Mouse (Mus musculus) C2C12 (cell line): ENCODE measurements around the gene Isyna1. TPM values are rescaled to one million over a fixed set of nuclear protein-coding genes. Genes with fewer than 3 reads are reported as not detected.

ENCODE experiments used
- H3K27me3 ChIP-seq: one replicate; pipeline ENCODE4 v1.6.1; 2011; ENCODE audit not compliant: control insufficient read depth, insufficient read depth, insufficient read length
- H3K36me3 ChIP-seq: one replicate; pipeline ENCODE4 v1.6.1; 2011; ENCODE audit not compliant: control insufficient read depth, insufficient read depth
- H3K4me3 ChIP-seq: one replicate; pipeline ENCODE4 v1.5.1; 2011; ENCODE audit warnings: mild to moderate bottlenecking, control low read depth; ENCODE audit not compliant: poor library complexity, insufficient read depth, severe bottlenecking
- H3K79me2 ChIP-seq: one replicate; pipeline ENCODE4 v1.6.1; 2011; ENCODE audit not compliant: control insufficient read depth, insufficient read depth
- H3K79me3 ChIP-seq: one replicate; pipeline ENCODE4 v1.6.1; 2011; ENCODE audit warnings: low read depth, control low read depth
- H3ac ChIP-seq: one replicate; pipeline ENCODE3; 2011; ENCODE audit warnings: low read depth; ENCODE audit not compliant: control insufficient read depth, insufficient read length
- CEBPB ChIP-seq: IDR thresholded peaks from one replicate; pipeline ENCODE4 v1.6.1; 2011; ENCODE audit warnings: low read depth, mild to moderate bottlenecking, control low read depth, moderate library complexity
- CTCF ChIP-seq: IDR thresholded peaks from one replicate; pipeline ENCODE4 v1.5.1; 2011; ENCODE audit not compliant: control insufficient read depth, insufficient read depth, insufficient read length
- FOSL1 ChIP-seq: IDR thresholded peaks from one replicate; pipeline ENCODE4 v1.8.0; 2011; ENCODE audit warnings: mild to moderate bottlenecking, low read length; ENCODE audit not compliant: poor library complexity, insufficient read depth, severe bottlenecking
- MAX ChIP-seq: IDR thresholded peaks from one replicate; pipeline ENCODE4 v1.6.1; 2011; ENCODE audit warnings: mild to moderate bottlenecking, control low read depth
- MYOD1 ChIP-seq: IDR thresholded peaks from one replicate; pipeline ENCODE4 v1.6.1; 2011; ENCODE audit warnings: low read depth; ENCODE audit not compliant: control insufficient read depth, insufficient read length
- MYOG ChIP-seq: IDR thresholded peaks from one replicate; pipeline ENCODE4 v1.6.1; 2011; ENCODE audit not compliant: control insufficient read depth, insufficient read length; ENCODE audit errors: extremely low read depth
- USF1 ChIP-seq: IDR thresholded peaks from one replicate; pipeline ENCODE4 v1.6.1; 2011; ENCODE audit warnings: low read depth, mild to moderate bottlenecking, control low read depth, moderate library complexity
- polyA plus RNA-seq: library from polyadenylated mRNA; unstranded; fragments of >200 nt; fragmentation: generic; extraction: Trizol; gene quantifications from one replicate; pipeline ENCODE4 v1.2.1, GENCODE M21; 2012; ENCODE audit warnings: missing spikeins

Isyna1 gene
- polyA plus RNA-seq, 1 experiment, result 78.6 TPM

- Histone ChIP-seq H3ac (peak within 1 kb of the TSS; percentile 100), H3K79me2 (peaks cover 43% of the 10 kb centered on the region), H3K36me3 (no peaks in the 10 kb centered on the region), H3K27me3 (no peaks in the 10 kb centered on the region), H3K79me3 (peaks cover 17% of the 10 kb centered on the region), H3K4me3 (peak within 1 kb of the TSS; percentile 61)
- TF ChIP-seq MYOG (no peak), MAX (no peak), MYOD1 (peak; percentile 21)
Measured at GRCm38 (mm10) chr8:70608749-70609367, 14.7 kb downstream of the Isyna1 start, which contains the start of gene Ssbp4. TSS of gene Ssbp4 (minus strand) at chr8:70608872.

- peaks cover 17% of the 10 kb centered on the region for H3K79me3 ChIP-seq
- H3K79me2 ChIP-seq, result peaks cover 38% of the 10 kb centered on the region
- H3K4me3 ChIP-seq, result peak overlapping the region; percentile 38
- peak overlapping the region; percentile 85 for H3ac ChIP-seq
- no peaks in the 10 kb centered on the region for H3K36me3 ChIP-seq
- H3K27me3 ChIP-seq, result no peaks in the 10 kb centered on the region
- TF ChIP-seq MAX, result peak; percentile 55
- no peak for TF ChIP-seq CTCF
Measured at GRCm38 (mm10) chr8:70609368-70609848, 15.2 kb downstream of the Isyna1 start.

- TF ChIP-seq CEBPB, result no peak
- TF ChIP-seq USF1, result peak; percentile 47
- peak; percentile 31 for TF ChIP-seq MAX
- Histone ChIP-seq H3K79me3 (peaks cover 17% of the 10 kb centered on the region), H3K36me3 (no peaks in the 10 kb centered on the region), H3K79me2 (peaks cover 31% of the 10 kb centered on the region), H3K27me3 (no peaks in the 10 kb centered on the region), H3ac (peak overlapping the region; percentile 85), H3K4me3 (peak overlapping the region; percentile 38)
Measured at GRCm38 (mm10) chr8:70609849-70610795, 15.9 kb downstream of the Isyna1 start.

GRCm38 (mm10) chr8:70610796-70611771 is 16.9 kb downstream of the Isyna1 start:
- H3K4me3 ChIP-seq, result peak overlapping the region; percentile 28
- no peak for TF ChIP-seq USF1
- no peak for TF ChIP-seq MYOD1
- TF ChIP-seq MAX, result peak; percentile 10
- no peak for TF ChIP-seq MYOG
- TF ChIP-seq CTCF, result peak; percentile 90
- TF ChIP-seq CEBPB, result no peak
- no peak for TF ChIP-seq FOSL1

GRCm38 (mm10) chr8:70611849-70612248 is 17.7 kb downstream of the Isyna1 start:
- Histone ChIP-seq H3K79me2 (peaks cover 13% of the 10 kb centered on the region), H3ac (peak overlapping the region; percentile 78), H3K27me3 (no peaks in the 10 kb centered on the region), H3K79me3 (peaks cover 8% of the 10 kb centered on the region), H3K36me3 (no peaks in the 10 kb centered on the region), H3K4me3 (peak overlapping the region; percentile 28)
- TF ChIP-seq MYOD1 (peak; percentile 49), CTCF (peak; percentile 87), USF1 (no peak), FOSL1 (no peak)

More at GRCm38 (mm10) chr8:70610796-70611771, 16.9 kb downstream of the Isyna1 start:
- H3K79me3 ChIP-seq, result peaks cover 13% of the 10 kb centered on the region
- H3K27me3 ChIP-seq, result no peaks in the 10 kb centered on the region
- H3K79me2 ChIP-seq, result peaks cover 21% of the 10 kb centered on the region
- H3K36me3 ChIP-seq, result no peaks in the 10 kb centered on the region
- H3ac ChIP-seq, result peak overlapping the region; percentile 78
